Comparison of ENCODE assay signal across 21 mouse cellular contexts in the genomic region with DNA sequence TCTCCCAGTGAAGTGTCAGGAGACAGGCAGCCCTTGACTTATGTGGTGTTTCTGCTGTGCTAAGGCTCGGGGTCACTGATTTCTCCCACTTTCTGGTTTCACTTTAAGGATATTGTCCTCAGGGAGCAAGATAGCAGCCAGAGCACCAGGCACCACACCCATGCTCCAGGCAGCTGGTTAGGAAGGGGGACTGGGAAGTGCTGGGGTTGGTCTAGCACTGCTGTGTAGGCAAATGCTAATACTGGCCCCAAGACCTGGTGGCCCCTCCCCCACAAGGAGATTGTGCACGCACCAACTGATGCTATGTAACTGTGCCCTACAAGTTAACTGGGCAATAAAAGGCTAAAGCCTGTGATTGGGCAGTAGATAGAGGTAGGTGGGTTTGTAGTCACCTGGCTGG. TPM values are rescaled to one million over a fixed set of nuclear protein-coding genes. Genes with fewer than 3 reads are reported as not detected.
DNase-seq lines count a peak whose midpoint lies in the region; ATAC-seq and TF ChIP-seq lines count a peak whose summit lies in the region.
"Had no signal": no experiment of that assay in that cellular context is flagged by ENCODE, and none has a peak within 500 bp of the region (broad histone marks: within the 10 kb centered on the region; RNA-seq: fewer than 3 reads in every experiment).

No protein-coding gene starts in this region.

- H3K36me3 ChIP-seq in E14TG2a.4 (ENCODE audit: insufficient read depth, low read length): no peaks in the 10 kb centered on the region
- H3K36me3 ChIP-seq in liver, embryonic 11.5 days (ENCODE audit: control insufficient read depth, insufficient read depth, low read length): peaks cover 2% of the 10 kb centered on the region; the same call in 1 of the 2 replicates

- TF ChIP-seq CTCF in E14TG2a.4 (conservative IDR thresholded peaks at IDR 0.05; ENCODE audit: low read length): no peak

- H3K4me2 ChIP-seq in liver, embryonic 11.5 days: no peak overlapping the region
- H3K4me2 ChIP-seq: embryonic facial prominence, embryonic 12.5 days; forebrain, embryonic 13.5 days; forebrain, embryonic 15.5 days had no signal

- H3K9me3 ChIP-seq in E14TG2a.4 (ENCODE audit: low read length): no peaks in the 10 kb centered on the region
- no peaks in the 10 kb centered on the region for H3K9me3 ChIP-seq in liver, embryonic 11.5 days (ENCODE audit: control insufficient read depth, low read length)
- H3K9me3 ChIP-seq: embryonic facial prominence, embryonic 12.5 days; forebrain, embryonic 13.5 days; forebrain, embryonic 15.5 days had no signal

- WGBS in liver, embryonic 11.5 days: 58% methylated on average over 2 of the region's 2 CpGs

- no peak overlapping the region for H3K27ac ChIP-seq in liver, embryonic 11.5 days (ENCODE audit: low read depth, low read length)
- H3K27ac ChIP-seq: embryonic facial prominence, embryonic 10.5 days; embryonic facial prominence, embryonic 12.5 days; forebrain, embryonic 13.5 days; forebrain, embryonic 15.5 days had no signal

- peaks cover 11% of the 10 kb centered on the region; the same call in 1 of the 2 replicates for H3K27me3 ChIP-seq in E14TG2a.4 (ENCODE audit: insufficient read depth, low read length)
- no peaks in the 10 kb centered on the region for H3K27me3 ChIP-seq in liver, embryonic 11.5 days (replicated peaks; ENCODE audit: control insufficient read depth, insufficient read depth, low read length)
- H3K27me3 ChIP-seq: CH12.LX; embryonic facial prominence, embryonic 12.5 days; forebrain, embryonic 13.5 days; forebrain, embryonic 15.5 days had no signal

- DNase-seq in ES-CJ7 (ENCODE audit: low read depth, low spot score) (peak; percentile 68), ZHBTc4 (ENCODE audit: low read depth, low spot score) (peak; percentile 63)
- DNase-seq in ovary, postnatal 10 days (ENCODE audit: low spot score): no peak
- no peak for DNase-seq in liver, embryonic 11.5 days (ENCODE audit: low spot score)
- DNase-seq: adrenal gland, adult 2 months; adrenal gland, postnatal 10 days; adrenal gland, postnatal 36 days; B cell, adult 2 months; cerebellum, adult 11-12 months; cerebellum, adult 2 months; cerebellum, adult 9-10 months; cerebellum, postnatal 10 days; cerebellum, postnatal 25 days; forebrain, postnatal 0 days had no signal

- peaks cover 55% of the 10 kb centered on the region for H3K4me1 ChIP-seq in E14TG2a.4 (replicated peaks; ENCODE audit: low read depth, low read length)
- H3K4me1 ChIP-seq in liver, embryonic 11.5 days (replicated peaks; ENCODE audit: control insufficient read depth, insufficient read depth, low read length): no peaks in the 10 kb centered on the region
- H3K4me1 ChIP-seq: embryonic facial prominence, embryonic 10.5 days; embryonic facial prominence, embryonic 12.5 days; forebrain, embryonic 13.5 days; forebrain, embryonic 15.5 days had no signal

- H3K4me3 ChIP-seq in E14TG2a.4 (replicated peaks; ENCODE audit: low read length): peak overlapping the region; percentile 24
- no peak overlapping the region for H3K4me3 ChIP-seq in liver, embryonic 11.5 days (ENCODE audit: low read depth, low read length)
- H3K4me3 ChIP-seq: embryonic facial prominence, embryonic 10.5 days; embryonic facial prominence, embryonic 12.5 days; forebrain, embryonic 13.5 days; forebrain, embryonic 15.5 days had no signal

- ATAC-seq in liver, embryonic 11.5 days (replicated peaks; ENCODE audit: low FRiP score): no peak
- ATAC-seq: CD4-positive, CD25-positive, alpha-beta regulatory T cell, adult 4 months; forebrain, embryonic 13.5 days; forebrain, embryonic 15.5 days; forebrain, postnatal 0 days had no signal

- H3K9ac ChIP-seq in liver, embryonic 11.5 days (ENCODE audit: low read depth, low read length): no peak overlapping the region
- H3K9ac ChIP-seq: embryonic facial prominence, embryonic 12.5 days; forebrain, embryonic 13.5 days; forebrain, embryonic 15.5 days; forebrain, postnatal 0 days had no signal

RNA-seq across cellular contexts. Expression of gene Dmc1, which starts 25.6 kb away (rescaled TPM):
- 0.88 and 0.94 TPM in 2 replicates for polyA plus RNA-seq in liver, embryonic 11.5 days (2014; fragmentation: Nextera tagmentation; extraction: Ambion mirVana)
- polyA plus RNA-seq: CD4-positive, CD25-positive, alpha-beta regulatory T cell, adult 4 months had no signal

RNA-seq across cellular contexts. Expression of gene Fam227a, which starts 28.3 kb away (rescaled TPM):
- 0.32 and 0.74 TPM in 2 replicates for polyA plus RNA-seq in liver, embryonic 11.5 days (2014; fragmentation: Nextera tagmentation; extraction: Ambion mirVana)

RNA-seq across cellular contexts. Expression of gene Cby1, which starts 28.5 kb away (rescaled TPM):
- 32.9 and 34.1 TPM in 2 replicates for polyA plus RNA-seq in liver, embryonic 11.5 days (2014; fragmentation: Nextera tagmentation; extraction: Ambion mirVana)

RNA-seq across cellular contexts. Expression of gene Tomm22, which starts 40.2 kb away (rescaled TPM):
- polyA plus RNA-seq in liver, embryonic 11.5 days (2014; fragmentation: Nextera tagmentation; extraction: Ambion mirVana): 306 and 326 TPM in 2 replicates

RNA-seq across cellular contexts. Expression of gene Josd1, which starts 57.2 kb away (rescaled TPM):
- polyA plus RNA-seq in liver, embryonic 11.5 days (2014; fragmentation: Nextera tagmentation; extraction: Ambion mirVana): 25.9 and 28.3 TPM in 2 replicates

Comparison
In these comparisons a context has a peak if more than half of its experiments do, and no peak if none do; other contexts are left out.
1. DNase-seq: peak in ES-CJ7 (single experiment) and ZHBTc4 (single experiment); none in ovary, postnatal 10 days (single experiment) and liver, embryonic 11.5 days (single experiment).